Mouse (Mus musculus) A20 (cell line): ENCODE results near the gene Ell.
A peak's percentile ranks its signal among the peaks of the same experiment; 100 is the strongest.

Experiments
- DNase-seq: peaks from one replicate; pipeline ENCODE4 v3.0.0-alpha.2; 2011; ENCODE audit warnings: low read depth, low spot score

The Ell gene

DNA sequence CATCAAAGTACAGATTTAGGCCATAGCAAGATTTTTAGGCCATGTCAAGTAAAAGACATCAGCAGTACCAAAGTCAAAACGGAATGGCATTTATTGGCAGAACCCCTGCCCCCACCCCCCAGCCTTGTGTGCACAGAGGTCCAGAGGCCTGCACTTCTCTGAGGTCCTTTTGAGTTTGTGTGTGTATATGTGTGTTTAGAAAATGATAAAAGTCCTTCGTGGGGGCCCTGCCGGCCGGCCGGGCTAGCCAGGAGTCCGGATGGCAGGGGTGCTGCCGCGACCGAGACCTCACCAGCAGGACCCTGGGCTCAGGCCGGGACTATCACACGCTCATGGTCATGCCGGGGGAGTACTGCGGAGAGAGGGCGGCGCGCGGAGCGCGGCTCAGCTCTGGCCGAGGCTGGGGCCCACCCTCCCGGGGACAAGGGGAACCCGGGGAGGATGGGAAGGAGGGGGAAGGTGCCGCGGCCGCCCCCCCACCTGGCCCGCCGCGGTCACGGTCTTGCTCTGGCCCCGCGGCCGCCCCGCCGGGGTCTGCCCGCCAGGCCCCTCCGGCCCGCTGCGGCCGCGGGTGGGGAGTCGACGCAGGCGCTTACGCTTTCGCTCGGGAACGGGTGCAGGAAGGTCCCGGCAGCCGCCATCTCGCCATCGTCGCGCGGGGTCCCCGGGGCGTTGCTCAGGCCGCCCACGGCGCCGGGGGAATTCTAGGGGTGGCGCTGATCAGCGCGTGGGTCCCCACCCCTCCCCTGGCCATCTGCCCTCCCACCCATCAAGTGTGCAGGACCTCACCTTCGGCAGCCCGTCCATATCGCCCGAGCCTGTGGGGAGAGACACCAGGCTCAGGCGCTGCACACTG is 58.4 kb downstream of the Ell start:
- no peak for DNase-seq

DNA sequence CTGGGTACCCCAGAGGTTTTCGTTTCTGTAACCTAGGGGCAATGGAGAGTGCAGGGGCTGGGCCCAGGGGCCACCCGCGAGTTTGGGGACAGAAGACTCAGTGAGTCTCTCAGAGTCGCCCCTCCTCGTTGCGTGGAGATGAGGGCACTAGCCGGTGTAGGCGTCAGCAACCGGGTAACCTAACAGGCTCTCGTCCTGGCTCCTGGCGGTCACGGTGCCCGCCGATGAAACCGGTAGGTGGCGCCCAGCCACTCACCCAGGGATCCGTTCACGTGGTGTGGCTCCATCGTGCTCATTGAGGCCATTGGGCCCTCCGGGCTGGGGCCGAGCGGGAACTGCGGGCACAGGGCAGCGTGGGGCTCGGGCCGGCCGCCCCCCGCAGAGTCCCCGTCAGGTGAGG is 59.0 kb downstream of the Ell start:
- no peak for DNase-seq

DNA sequence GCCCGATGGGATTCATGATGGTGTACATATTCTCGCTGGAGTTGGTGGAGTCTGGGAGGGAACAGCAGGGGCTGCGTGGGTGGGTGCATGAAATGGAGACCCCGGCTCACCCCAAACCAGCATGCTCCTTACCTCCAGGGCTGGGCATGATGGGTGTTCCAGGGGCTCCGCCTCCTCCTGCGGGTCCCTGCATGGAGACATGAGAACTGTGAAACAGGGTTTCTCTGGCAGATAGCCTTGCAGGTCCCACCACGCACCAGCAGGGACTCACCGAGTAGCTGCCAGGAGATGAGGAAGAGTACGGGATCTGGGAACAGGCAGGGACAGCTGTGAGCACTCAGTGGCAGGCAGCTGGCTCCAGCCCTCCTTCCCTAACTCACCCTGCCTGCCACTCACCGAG is 59.5 kb downstream of the Ell start:
- DNase-seq = no peak

DNA sequence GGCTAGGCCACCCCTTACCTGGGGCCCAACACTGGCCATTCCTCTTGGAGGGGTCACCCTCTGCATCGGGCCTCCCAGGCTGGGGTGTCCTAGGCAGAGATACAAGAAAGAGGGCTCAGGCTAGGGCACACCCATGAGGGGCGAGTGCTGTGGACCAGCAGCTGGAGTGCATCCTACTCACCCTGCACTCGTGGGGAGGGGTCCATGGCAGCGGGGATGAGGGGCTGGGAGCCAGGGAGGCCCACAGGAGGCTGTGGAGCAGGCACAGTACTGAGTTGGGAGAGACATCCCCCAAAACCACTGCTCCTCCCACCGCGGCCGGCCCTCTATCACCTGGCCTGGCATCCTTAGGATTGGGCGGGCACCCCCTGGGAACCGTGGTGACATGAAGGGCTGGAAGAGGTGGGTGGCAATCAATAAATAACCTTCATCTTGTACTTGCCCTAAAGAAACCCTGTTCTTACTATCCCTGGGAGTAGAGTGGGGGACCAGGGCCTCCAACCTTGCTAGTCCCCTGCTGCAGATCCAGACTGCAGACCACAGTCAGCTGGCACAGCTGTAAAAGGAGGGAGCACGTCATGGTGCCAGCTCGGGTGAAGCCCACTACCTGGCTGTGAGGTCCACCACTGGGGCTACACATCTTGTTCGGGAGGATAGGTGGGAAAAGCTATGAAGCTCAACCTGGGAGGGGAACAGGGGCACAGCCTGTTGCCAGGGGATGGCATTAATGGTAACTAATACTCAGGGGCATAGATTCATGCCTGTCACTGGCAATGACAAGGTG is 60.4 kb downstream of the Ell start:
- no peak for DNase-seq

GRCm38 (mm10) chr8:70600473-70601270 is 61.4 kb downstream of the Ell start:
- DNase-seq = no peak

DNA sequence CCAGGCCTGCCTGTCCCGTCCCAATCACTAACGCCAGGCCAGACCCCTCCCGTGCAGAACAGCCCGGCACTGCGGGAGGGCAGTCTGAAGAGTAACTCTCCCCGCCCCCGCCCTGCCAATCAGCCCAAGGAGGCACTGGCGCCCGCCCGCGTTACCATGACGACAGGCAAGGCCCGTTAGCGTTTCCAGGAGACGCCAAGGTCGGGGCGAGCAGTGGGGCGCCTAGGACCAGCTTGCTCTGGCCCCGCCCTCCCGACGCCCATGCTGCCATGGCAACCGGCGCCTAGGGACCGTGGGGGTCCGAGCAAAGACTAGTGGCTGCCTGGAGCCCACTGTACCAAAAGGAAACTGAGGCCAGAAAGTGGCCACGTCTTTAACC is 62.0 kb downstream of the Ell start:
- DNase-seq = peak; percentile 78

DNA sequence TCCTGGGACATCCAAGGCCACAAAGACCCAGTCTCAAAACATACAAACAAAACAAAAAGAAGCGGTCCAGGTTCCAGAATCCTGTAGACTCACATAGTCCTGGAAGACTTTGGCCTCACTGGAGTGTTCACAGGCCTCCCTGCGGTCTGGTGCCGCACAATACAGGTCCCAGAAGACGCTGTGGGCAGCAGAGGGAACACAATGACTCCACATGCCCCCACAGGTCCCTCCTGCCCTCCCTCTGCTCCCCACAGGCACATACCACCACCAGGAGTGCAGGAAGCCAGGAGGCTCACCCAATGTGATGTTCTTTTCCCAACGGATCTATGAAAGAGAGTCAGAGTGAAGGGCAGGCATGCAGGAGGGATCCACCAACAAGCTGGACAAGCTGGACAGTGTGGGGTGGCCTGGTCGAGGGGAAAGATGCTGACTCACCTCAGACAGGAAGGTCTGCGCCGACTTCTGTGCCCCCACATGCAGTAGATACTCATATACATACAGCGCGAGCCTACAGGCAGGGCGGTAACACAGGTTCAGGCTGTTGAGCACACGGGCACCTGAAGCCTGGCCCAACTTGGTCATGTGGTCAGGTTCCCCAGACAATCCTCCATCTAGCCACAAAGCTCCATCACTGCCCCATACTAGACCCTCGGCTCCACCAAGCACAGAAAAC is 63.0 kb downstream of the Ell start:
- DNase-seq = no peak

- no peak for DNase-seq
Measured at GRCm38 (mm10) chr8:70604558-70604957, 65.3 kb downstream of the Ell start.

DNA sequence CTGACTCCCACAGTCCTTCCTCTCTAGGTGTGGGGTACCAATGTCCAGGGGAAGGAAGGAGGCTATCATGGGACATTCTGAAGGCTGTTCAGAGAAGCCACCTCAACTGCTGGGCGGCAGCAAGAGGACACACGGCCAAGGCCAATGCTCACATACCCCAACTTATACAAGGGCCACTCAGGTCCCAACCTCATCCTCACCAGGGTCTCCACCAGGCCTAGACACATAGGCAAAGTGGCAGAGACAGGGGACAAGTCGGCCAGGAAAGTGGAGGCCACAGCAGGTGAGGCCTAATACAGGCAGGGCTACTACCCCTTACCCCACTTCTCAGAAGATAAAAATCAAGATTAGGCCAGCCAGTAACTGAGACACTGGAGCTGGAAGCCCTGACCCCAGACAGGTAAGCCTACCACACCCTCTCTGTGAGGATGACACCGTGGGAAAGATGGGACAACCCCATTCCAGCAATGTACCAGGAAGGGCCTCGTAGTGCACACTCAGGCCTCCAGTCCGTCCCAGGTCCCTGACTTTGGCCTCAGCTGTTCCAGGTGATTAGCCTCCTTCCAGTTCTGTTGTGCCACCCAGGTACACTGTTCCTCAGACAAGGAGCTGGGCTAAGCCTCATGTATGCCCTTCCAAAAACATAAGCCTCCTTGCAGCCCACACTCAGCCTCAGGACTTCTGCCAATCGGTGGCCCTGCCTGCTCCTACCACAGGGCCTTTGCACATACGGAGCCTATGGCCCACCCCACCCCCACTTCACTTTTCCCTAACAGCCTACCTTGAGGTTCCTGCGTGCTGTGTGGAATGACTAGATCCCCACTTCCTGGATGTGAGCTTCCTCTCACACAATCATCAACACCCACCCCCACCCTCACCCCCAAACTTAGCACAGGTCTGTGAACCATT is 66.9 kb downstream of the Ell start:
- no peak for DNase-seq

GRCm38 (mm10) chr8:70606780-70607602 is 67.7 kb downstream of the Ell start:
- no peak for DNase-seq

GRCm38 (mm10) chr8:70607603-70607897 is 68.3 kb downstream of the Ell start:
- DNase-seq = peak; percentile 41

DNA sequence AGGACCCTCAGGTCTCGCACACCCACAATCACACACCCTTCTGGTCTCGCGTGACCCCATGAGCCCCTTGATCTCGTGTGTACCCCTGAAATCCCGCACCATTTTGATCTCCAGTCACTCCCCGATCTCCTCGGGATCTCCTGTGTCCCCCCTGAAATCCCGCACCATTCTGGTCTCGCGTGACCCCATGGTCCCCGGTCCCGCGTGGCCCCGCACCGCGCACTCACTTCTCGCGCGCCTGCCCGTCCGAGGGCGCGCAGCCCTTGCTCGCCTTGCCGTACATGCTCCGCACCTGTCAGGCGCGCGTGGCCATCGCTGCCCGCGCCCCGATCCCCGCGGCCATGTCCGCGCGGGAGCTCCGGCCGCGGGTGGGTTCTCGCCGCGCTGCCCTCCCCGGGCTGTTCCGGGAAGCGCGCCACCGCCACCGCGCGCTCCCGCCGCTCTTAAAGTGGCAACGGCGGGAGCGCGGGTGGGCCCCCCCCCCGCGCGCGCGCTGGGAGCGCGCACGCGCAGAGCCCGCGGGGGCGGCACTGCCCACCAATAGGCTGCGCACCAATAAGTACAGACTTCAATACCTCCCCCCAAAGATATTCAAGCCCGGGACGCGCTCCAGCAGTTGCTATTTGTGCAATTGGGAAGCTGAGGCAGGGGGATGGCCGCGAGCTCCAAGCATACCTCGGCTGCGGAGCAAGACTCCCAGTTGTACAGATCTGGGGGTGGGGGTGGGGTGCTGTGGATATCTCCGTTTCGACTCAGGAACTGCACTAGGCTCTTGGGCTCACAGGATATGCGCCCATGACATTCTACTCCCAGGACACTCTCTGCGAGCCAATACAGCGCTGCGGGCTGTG is 68.9 kb downstream of the Ell start:
- DNase-seq = peak; percentile 87

DNA sequence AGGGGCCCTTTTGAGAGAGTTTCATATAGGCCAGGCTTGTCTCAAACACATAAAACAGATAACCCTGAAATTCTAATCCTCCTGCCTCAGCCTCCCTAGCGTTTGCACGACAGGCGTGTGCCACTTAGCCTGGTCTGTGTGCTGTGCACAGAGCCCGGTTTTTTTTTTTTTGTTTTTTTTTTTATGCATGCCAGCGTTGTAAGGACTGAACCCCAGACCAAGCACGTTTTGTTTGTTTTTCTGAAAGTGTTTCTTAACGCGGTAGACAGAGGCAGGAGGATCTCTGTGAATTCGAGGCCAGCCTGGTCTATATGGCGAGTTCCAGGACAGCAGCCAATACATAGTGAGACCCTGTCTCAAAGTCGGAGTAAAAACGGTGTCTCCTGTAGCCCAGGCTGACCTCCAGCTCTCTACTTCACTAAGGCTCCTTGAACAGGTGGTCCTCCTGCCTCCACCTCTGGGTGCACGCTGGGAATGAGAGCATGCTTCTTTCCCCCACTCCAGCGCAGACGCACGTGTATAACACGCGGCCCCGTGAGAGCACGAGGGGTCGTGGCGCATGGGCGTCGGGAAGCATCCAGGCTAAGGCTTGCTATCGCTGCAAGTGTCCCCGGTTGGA is 69.6 kb downstream of the Ell start, which contains the start of gene Ssbp4:
TSS of gene Ssbp4 (minus strand) at position 124 of the 619 bp plus-strand sequence.
- no peak for DNase-seq

DNA sequence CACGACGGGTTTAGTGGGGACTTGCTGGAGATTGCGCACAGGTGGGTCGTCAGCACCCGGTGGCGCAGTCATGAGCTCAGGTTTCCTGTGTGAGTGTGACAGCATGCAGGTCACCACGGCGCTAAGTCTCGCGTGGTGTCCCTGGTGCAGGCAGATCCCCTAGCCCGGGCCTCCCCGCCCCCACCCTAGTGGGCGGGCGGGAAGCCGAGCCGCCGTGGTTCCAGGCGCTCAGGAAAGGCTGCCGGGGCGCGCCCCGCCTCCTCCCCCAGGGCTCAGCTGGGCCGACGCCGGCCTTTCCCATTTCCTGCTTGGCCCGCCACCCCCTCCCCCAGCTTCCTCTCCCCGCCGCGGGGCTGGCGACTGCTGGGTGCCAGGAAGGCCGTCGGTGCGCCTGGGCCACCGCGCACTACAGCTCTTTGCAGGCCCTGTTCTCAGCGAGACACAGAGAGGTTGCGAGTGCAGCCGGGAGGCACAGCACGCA is 70.2 kb downstream of the Ell start:
- DNase-seq = peak; percentile 82

DNA sequence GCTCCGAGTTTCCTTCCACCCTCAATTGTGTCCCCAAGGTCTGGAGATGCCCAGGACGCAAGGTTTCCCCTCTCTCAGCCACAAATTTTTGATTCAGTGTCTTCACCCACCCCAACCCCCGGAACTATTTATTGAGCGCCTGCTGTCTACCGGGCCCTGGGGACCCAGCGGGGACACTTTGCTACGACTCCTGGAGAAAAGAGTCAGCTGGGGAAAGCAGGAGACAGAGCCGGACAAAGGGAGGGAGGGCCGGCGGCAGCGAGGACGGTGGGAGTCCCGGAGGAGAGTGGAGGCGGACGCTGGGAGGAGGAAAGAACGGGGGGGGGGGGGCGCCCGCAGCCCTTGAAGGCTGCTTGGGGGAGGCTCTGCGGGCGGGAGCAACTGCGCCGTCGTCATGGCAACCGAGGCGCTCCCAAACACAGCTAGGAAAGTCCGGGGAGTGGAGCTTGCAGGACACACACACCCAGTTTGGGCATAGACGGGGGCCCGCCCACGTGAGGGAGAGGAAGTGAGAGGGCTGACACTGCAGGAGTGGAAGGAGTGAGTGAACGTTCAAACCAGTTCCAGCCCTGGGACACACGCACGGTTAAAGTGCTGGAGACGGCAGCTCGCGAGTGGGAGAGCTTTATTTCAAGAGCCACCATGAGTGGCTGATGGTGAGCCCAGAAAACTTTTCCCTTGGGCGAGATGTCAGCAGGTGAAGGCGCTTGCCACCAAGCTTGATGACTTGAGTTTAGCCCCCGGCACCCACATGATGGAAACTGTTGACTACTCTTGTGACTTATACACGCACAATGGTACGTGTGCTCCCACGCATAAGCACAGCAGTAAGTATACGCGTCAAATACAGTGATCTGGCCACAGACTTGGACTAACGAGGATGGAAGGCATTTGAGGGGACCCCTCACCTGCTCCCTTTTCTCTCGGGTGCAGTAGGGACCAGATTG is 70.9 kb downstream of the Ell start:
- peak; percentile 90 for DNase-seq

DNA sequence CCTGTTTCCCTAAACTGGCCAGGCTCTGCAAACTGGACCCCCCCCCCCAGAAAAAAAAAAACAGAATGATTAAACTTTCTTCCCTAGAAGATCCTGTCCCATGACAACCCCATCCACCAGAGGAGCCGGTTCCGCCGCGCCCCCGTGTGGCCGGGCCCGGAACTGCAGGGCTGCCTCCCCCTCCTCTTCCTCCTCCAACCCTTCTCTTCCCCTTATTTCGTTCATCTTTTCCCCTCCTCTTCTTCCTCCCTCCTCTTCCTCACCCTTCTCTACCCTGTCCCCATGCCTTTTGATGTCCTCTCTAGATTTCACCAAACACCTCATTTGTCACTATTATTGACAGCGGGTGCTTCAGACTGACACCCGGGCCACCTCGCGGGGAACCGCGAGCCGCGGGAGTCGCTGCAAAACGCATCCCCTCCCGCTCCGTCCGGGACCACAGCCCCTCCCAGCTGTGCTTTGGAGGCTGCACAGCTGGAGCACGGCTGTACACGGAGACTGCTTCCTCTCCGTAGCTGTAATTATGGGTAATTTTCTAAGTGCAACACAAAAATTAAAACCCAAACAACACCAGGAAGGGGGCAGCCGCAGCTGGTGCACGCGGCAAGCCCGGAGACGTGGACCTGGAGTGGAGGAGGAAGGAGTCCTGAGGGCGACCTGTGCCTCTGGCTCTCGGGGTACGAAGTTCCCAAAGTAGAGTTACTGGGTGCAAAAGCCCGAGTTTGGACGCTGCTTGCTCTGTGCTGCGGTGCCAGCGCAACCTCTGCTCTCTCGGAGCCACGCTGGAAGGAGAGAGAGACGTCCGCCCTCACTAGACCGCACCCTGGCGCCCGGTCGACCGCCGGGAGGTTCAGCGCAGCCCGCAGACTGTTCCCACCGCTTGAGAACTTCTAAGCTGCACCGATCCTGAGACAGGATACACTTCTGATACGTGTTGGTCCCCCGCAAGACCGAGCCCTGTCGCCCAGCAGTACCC is 71.8 kb downstream of the Ell start:
- DNase-seq = peak; percentile 89
